Mouse (Mus musculus) liver, embryonic 16.5 days (tissue): ENCODE measurements around the gene Defb26. TPM values are rescaled to one million over a fixed set of nuclear protein-coding genes. Genes with fewer than 3 reads are reported as not detected.

Experiments
- ATAC-seq: fragments of 200-750 bp; cut with Nextera tagmentation; 2 replicates; pipeline ENCODE4 v1.8.0; 2017; ENCODE audit warnings: low read depth, mild to moderate bottlenecking, moderate number of reproducible peaks, moderate library complexity
- H3K27ac ChIP-seq: fragments of 300-500 bp; sonication (generic); 2 replicates; pipeline ENCODE4 v1.5.1; 2014; ENCODE audit warnings: mild to moderate bottlenecking, low read length
- H3K27me3 ChIP-seq: fragments of 300-500 bp; sonication (generic); 2 replicates; pipeline ENCODE4 v1.6.1; 2014; ENCODE audit warnings: low read depth, low read length, mixed read lengths; ENCODE audit not compliant: control insufficient read depth, insufficient read depth
- H3K36me3 ChIP-seq: fragments of 300-500 bp; sonication (generic); 2 replicates; pipeline ENCODE4 v1.6.1; 2014; ENCODE audit warnings: mild to moderate bottlenecking; ENCODE audit not compliant: control insufficient read depth, insufficient read depth
- H3K4me1 ChIP-seq: fragments of 300-500 bp; sonication (generic); 2 replicates; pipeline ENCODE4 v1.6.1; 2014; ENCODE audit warnings: low read depth, low read length, mixed read lengths; ENCODE audit not compliant: control insufficient read depth
- H3K4me2 ChIP-seq: fragments of 300-500 bp; sonication (generic); 2 replicates; pipeline ENCODE4 v1.6.1; 2014; ENCODE audit warnings: low read depth, low read length, mixed read lengths
- H3K4me3 ChIP-seq: fragments of 300-500 bp; sonication (generic); 2 replicates; pipeline ENCODE4 v1.5.1; 2014; ENCODE audit warnings: low read depth, mild to moderate bottlenecking, low read length
- H3K9ac ChIP-seq: fragments of 300-500 bp; sonication (generic); 2 replicates; pipeline ENCODE4 v1.6.1; 2014; ENCODE audit warnings: low read depth, low read length
- H3K9me3 ChIP-seq: fragments of 300-500 bp; sonication (generic); replicated peaks from 2 replicates; pipeline ENCODE4 v1.6.1; 2016; ENCODE audit warnings: low read length; ENCODE audit not compliant: control insufficient read depth
- WGBS: fragments of 180-500 bp; shearing (Covaris S2); extraction: QIAGEN DNeasy Blood & Tissue Kit; methylation state at CpG from one replicate; pipeline ENCODE4 v1.1.7; 2014; ENCODE audit not compliant: insufficient replicate concordance; 5-methylcytosine and 5-hydroxymethylcytosine counted together
- polyA plus RNA-seq: library from polyadenylated mRNA; unstranded; fragments of >200 nt; fragmentation: Nextera tagmentation; extraction: Ambion mirVana; gene quantifications from 2 replicates; pipeline ENCODE4 v1.2.1, GENCODE M21; 2015

The Defb26 gene
- polyA plus RNA-seq, 1 experiment from 2014 or later: not detected

- no peak within 1 kb of the TSS for H3K9ac ChIP-seq
- 51% methylated on average over 4 of the region's 4 CpGs for WGBS
Observed at GRCm38 (mm10) chr2:152517981-152518380, 6.5 kb upstream of the Defb26 start, which contains the start of gene Defb28. Defb28 (plus strand) TSS chr2:152518255.

GRCm38 (mm10) chr2:152516084-152516483 lies 4.6 kb upstream of the Defb26 start:
- Histone ChIP-seq H3K4me3 (no peak overlapping the region), H3K27ac (no peak overlapping the region)

More at GRCm38 (mm10) chr2:152517981-152518380, 6.5 kb upstream of the Defb26 start, which contains the start of gene Defb28:
- Histone ChIP-seq H3K4me2 (no peak within 1 kb of the TSS), H3K4me1 (no peaks in the 10 kb centered on the region), H3K4me3 (no peak within 1 kb of the TSS), H3K9me3 (no peaks in the 10 kb centered on the region), H3K27me3 (no peaks in the 10 kb centered on the region), H3K27ac (no peak within 1 kb of the TSS), H3K36me3 (no peaks in the 10 kb centered on the region)
- ATAC-seq: no peak

GRCm38 (mm10) chr2:152503950-152504349 lies 7.5 kb downstream of the Defb26 start:
- Histone ChIP-seq H3K4me2 (no peak overlapping the region), H3K9ac (no peak overlapping the region), H3K27ac (no peak overlapping the region), H3K9me3 (no peaks in the 10 kb centered on the region), H3K4me3 (no peak overlapping the region), H3K36me3 (no peaks in the 10 kb centered on the region), H3K4me1 (no peaks in the 10 kb centered on the region), H3K27me3 (no peaks in the 10 kb centered on the region)
- ATAC-seq: no peak
- 31% methylated on average over 2 of the region's 2 CpGs for WGBS

More at GRCm38 (mm10) chr2:152516084-152516483, 4.6 kb upstream of the Defb26 start:
- no peak overlapping the region for H3K9ac ChIP-seq
- 60% methylated on average over 4 of the region's 4 CpGs for WGBS
- H3K27me3 ChIP-seq: no peaks in the 10 kb centered on the region
- H3K4me1 ChIP-seq: no peaks in the 10 kb centered on the region
- ATAC-seq: no peak
- no peak overlapping the region for H3K4me2 ChIP-seq
- no peaks in the 10 kb centered on the region for H3K36me3 ChIP-seq
- no peaks in the 10 kb centered on the region for H3K9me3 ChIP-seq

GRCm38 (mm10) chr2:152500863-152501229 lies 10.6 kb downstream of the Defb26 start:
- whole genome bisulfite sequencing: 60% methylated on average over 6 of the region's 6 CpGs
- Histone ChIP-seq H3K9ac (no peak overlapping the region), H3K4me2 (no peak overlapping the region), H3K4me1 (no peaks in the 10 kb centered on the region), H3K4me3 (no peak overlapping the region), H3K27me3 (no peaks in the 10 kb centered on the region), H3K9me3 (no peaks in the 10 kb centered on the region), H3K27ac (no peak overlapping the region), H3K36me3 (no peaks in the 10 kb centered on the region)
- no peak for ATAC-seq

GRCm38 (mm10) chr2:152500204-152500862 lies 11.2 kb downstream of the Defb26 start:
- Histone ChIP-seq H3K36me3 (no peaks in the 10 kb centered on the region), H3K9me3 (no peaks in the 10 kb centered on the region), H3K4me1 (no peaks in the 10 kb centered on the region), H3K27me3 (no peaks in the 10 kb centered on the region), H3K9ac (no peak overlapping the region), H3K27ac (no peak overlapping the region), H3K4me3 (no peak overlapping the region), H3K4me2 (no peak overlapping the region)
- no peak for ATAC-seq
- WGBS: 50% methylated on average over 7 of the region's 7 CpGs

- Histone ChIP-seq H3K27ac (no peak overlapping the region), H3K9ac (no peak overlapping the region), H3K4me2 (no peak overlapping the region), H3K4me1 (no peaks in the 10 kb centered on the region), H3K9me3 (no peaks in the 10 kb centered on the region), H3K4me3 (no peak overlapping the region), H3K27me3 (no peaks in the 10 kb centered on the region), H3K36me3 (no peaks in the 10 kb centered on the region)
- no peak for ATAC-seq
- 67% methylated on average over 6 of the region's 6 CpGs for WGBS
Observed at GRCm38 (mm10) chr2:152498020-152498419, 13.5 kb downstream of the Defb26 start.

- ATAC-seq: no peak
- Histone ChIP-seq H3K36me3 (no peaks in the 10 kb centered on the region), H3K27ac (no peak overlapping the region), H3K4me3 (no peak overlapping the region), H3K9me3 (no peaks in the 10 kb centered on the region), H3K4me1 (no peaks in the 10 kb centered on the region), H3K4me2 (no peak overlapping the region), H3K9ac (no peak overlapping the region), H3K27me3 (no peaks in the 10 kb centered on the region)
- WGBS: 56% methylated on average over 6 of the region's 6 CpGs
Observed at GRCm38 (mm10) chr2:152493151-152493550, 18.3 kb downstream of the Defb26 start.

- no peak within 1 kb of the TSS for H3K27ac ChIP-seq
- no peaks in the 10 kb centered on the region for H3K36me3 ChIP-seq
- no peaks in the 10 kb centered on the region for H3K9me3 ChIP-seq
- no peak for ATAC-seq
- no peak within 1 kb of the TSS for H3K9ac ChIP-seq
- H3K4me1 ChIP-seq: no peaks in the 10 kb centered on the region
- H3K27me3 ChIP-seq: no peaks in the 10 kb centered on the region
- H3K4me3 ChIP-seq: no peak within 1 kb of the TSS
- H3K4me2 ChIP-seq: no peak within 1 kb of the TSS
Observed at GRCm38 (mm10) chr2:152490038-152490437, 21.5 kb downstream of the Defb26 start, which contains the start of gene Defb22. Defb22 (minus strand) TSS chr2:152490138.

- H3K4me3 ChIP-seq: no peak overlapping the region
- 41% methylated on average over 2 of the region's 2 CpGs for WGBS
- no peak overlapping the region for H3K27ac ChIP-seq
- no peaks in the 10 kb centered on the region for H3K36me3 ChIP-seq
- H3K27me3 ChIP-seq: no peaks in the 10 kb centered on the region
- no peaks in the 10 kb centered on the region for H3K9me3 ChIP-seq
- ATAC-seq: no peak
- H3K4me2 ChIP-seq: no peak overlapping the region
- H3K9ac ChIP-seq: no peak overlapping the region
- H3K4me1 ChIP-seq: no peaks in the 10 kb centered on the region
Observed at GRCm38 (mm10) chr2:152487024-152487423, 24.5 kb downstream of the Defb26 start.
